Mouse (Mus musculus) midbrain, embryonic 10.5 days (tissue): Measurements from ENCODE around the gene Ntn1. TPM values are rescaled to one million over a fixed set of nuclear protein-coding genes. Genes with fewer than 3 reads are reported as not detected.

ENCODE experiments used
- DNase-seq: peaks from one replicate; pipeline ENCODE4 v3.0.0-alpha.2; 2017; ENCODE audit warnings: low spot score
- H3K27ac ChIP-seq: fragments of 300-500 bp; sonication (generic); replicated peaks from 2 replicates; pipeline ENCODE4 v1.5.1; 2016; ENCODE audit warnings: mild to moderate bottlenecking
- H3K27me3 ChIP-seq: fragments of 300-500 bp; sonication (generic); 2 replicates; pipeline ENCODE4 v1.6.1; 2016; ENCODE audit warnings: low read depth, mild to moderate bottlenecking; ENCODE audit not compliant: poor library complexity, severe bottlenecking
- H3K36me3 ChIP-seq: fragments of 300-500 bp; sonication (generic); 2 replicates; pipeline ENCODE4 v1.6.1; 2016; ENCODE audit warnings: mild to moderate bottlenecking, moderate library complexity
- H3K4me1 ChIP-seq: fragments of 300-500 bp; sonication (generic); 2 replicates; pipeline ENCODE4 v1.6.1; 2016
- H3K4me3 ChIP-seq: fragments of 300-500 bp; sonication (generic); 2 replicates; pipeline ENCODE4 v1.5.1; 2016; ENCODE audit warnings: mild to moderate bottlenecking, moderate library complexity
- H3K9me3 ChIP-seq: fragments of 300-500 bp; sonication (generic); replicated peaks from 2 replicates; pipeline ENCODE4 v1.6.1; 2016; ENCODE audit warnings: mild to moderate bottlenecking
- WGBS: fragments of 180-500 bp; shearing (Covaris S2); methylation state at CpG from one replicate; pipeline ENCODE4 v1.1.7; 2016; 5-methylcytosine and 5-hydroxymethylcytosine counted together
- polyA plus RNA-seq: library from polyadenylated mRNA; unstranded; fragments of >200 nt; fragmentation: Nextera tagmentation; extraction: Ambion mirVana; gene quantifications from 2 replicates; pipeline ENCODE4 v1.2.1, GENCODE M21; 2016

Gene Ntn1
- polyA plus RNA-seq, 1 experiment from 2014 or later = 25.6 TPM

- Histone ChIP-seq H3K4me3 (peak overlapping the region; percentile 92), H3K36me3 (peaks cover 13% of the 10 kb centered on the region), H3K27me3 (peaks cover 100% of the 10 kb centered on the region), H3K9me3 (no peaks in the 10 kb centered on the region), H3K4me1 (peaks cover 99% of the 10 kb centered on the region), H3K27ac (peak overlapping the region; percentile 96)
- WGBS = under 1% methylated on average over 89 of the region's 90 CpGs
- DNase-seq = peak; percentile 85
Observed at GRCm38 (mm10) chr11:68386589-68387440, 13.8 kb downstream of the Ntn1 start.

GRCm38 (mm10) chr11:68385921-68386588 is 14.6 kb downstream of the Ntn1 start:
- peaks cover 100% of the 10 kb centered on the region for H3K4me1 ChIP-seq
- under 1% methylated on average over 67 of the region's 68 CpGs for WGBS

GRCm38 (mm10) chr11:68385021-68385821 is 15.4 kb downstream of the Ntn1 start:
- Histone ChIP-seq H3K27ac (peak overlapping the region; percentile 96), H3K4me3 (peak overlapping the region; percentile 92), H3K27me3 (peaks cover 100% of the 10 kb centered on the region), H3K4me1 (peaks cover 100% of the 10 kb centered on the region), H3K36me3 (peaks cover 28% of the 10 kb centered on the region), H3K9me3 (no peaks in the 10 kb centered on the region)
- peak; percentile 68 for DNase-seq
- WGBS = under 1% methylated on average over 94 of the region's 94 CpGs

More at GRCm38 (mm10) chr11:68385921-68386588, 14.6 kb downstream of the Ntn1 start:
- H3K4me3 ChIP-seq = peak overlapping the region; percentile 92
- no peaks in the 10 kb centered on the region for H3K9me3 ChIP-seq
- peaks cover 100% of the 10 kb centered on the region for H3K27me3 ChIP-seq
- no peak for DNase-seq
- H3K36me3 ChIP-seq = peaks cover 20% of the 10 kb centered on the region
- H3K27ac ChIP-seq = peak overlapping the region; percentile 96

GRCm38 (mm10) chr11:68384592-68385020 is 16.0 kb downstream of the Ntn1 start:
- peak; percentile 64 for DNase-seq
- Histone ChIP-seq H3K27ac (peak overlapping the region; percentile 96), H3K27me3 (peaks cover 100% of the 10 kb centered on the region), H3K9me3 (no peaks in the 10 kb centered on the region), H3K4me1 (peaks cover 100% of the 10 kb centered on the region), H3K4me3 (peak overlapping the region; percentile 92), H3K36me3 (peaks cover 29% of the 10 kb centered on the region)
- 0% methylated on average over 27 of the region's 27 CpGs for WGBS

GRCm38 (mm10) chr11:68384131-68384530 is 16.5 kb downstream of the Ntn1 start:
- no peak for DNase-seq
- 1% methylated on average over 12 of the region's 12 CpGs for WGBS
- peak overlapping the region; percentile 92 for H3K4me3 ChIP-seq
- H3K27me3 ChIP-seq = peaks cover 99% of the 10 kb centered on the region
- no peaks in the 10 kb centered on the region for H3K9me3 ChIP-seq
- peaks cover 29% of the 10 kb centered on the region for H3K36me3 ChIP-seq
- H3K4me1 ChIP-seq = peaks cover 100% of the 10 kb centered on the region
- peak overlapping the region; percentile 96 for H3K27ac ChIP-seq

- Histone ChIP-seq H3K27me3 (peaks cover 93% of the 10 kb centered on the region), H3K9me3 (no peaks in the 10 kb centered on the region), H3K27ac (peak overlapping the region; percentile 96), H3K4me1 (peaks cover 100% of the 10 kb centered on the region), H3K36me3 (peaks cover 29% of the 10 kb centered on the region), H3K4me3 (peak overlapping the region; percentile 92)
- WGBS = 1% methylated on average over 10 of the region's 10 CpGs
- peak; percentile 57 for DNase-seq
Observed at GRCm38 (mm10) chr11:68383519-68383918, 17.1 kb downstream of the Ntn1 start.

GRCm38 (mm10) chr11:68381833-68382232 is 18.8 kb downstream of the Ntn1 start:
- WGBS = 77% methylated on average over 1 of the region's 1 CpGs
- DNase-seq = no peak
- H3K4me1 ChIP-seq = peaks cover 98% of the 10 kb centered on the region
- H3K27me3 ChIP-seq = peaks cover 92% of the 10 kb centered on the region
- H3K36me3 ChIP-seq = peaks cover 37% of the 10 kb centered on the region
- H3K4me3 ChIP-seq = peak overlapping the region; percentile 92
- no peaks in the 10 kb centered on the region for H3K9me3 ChIP-seq
- H3K27ac ChIP-seq = peak overlapping the region; percentile 33; the same call in 1 of the 2 replicates

- 69% methylated on average over 9 of the region's 9 CpGs for WGBS
- Histone ChIP-seq H3K36me3 (peaks cover 43% of the 10 kb centered on the region), H3K27me3 (peaks cover 92% of the 10 kb centered on the region), H3K9me3 (no peaks in the 10 kb centered on the region), H3K4me3 (peak overlapping the region; percentile 92), H3K27ac (no peak overlapping the region), H3K4me1 (peaks cover 93% of the 10 kb centered on the region)
- no peak for DNase-seq
Observed at GRCm38 (mm10) chr11:68381318-68381717, 19.3 kb downstream of the Ntn1 start.

GRCm38 (mm10) chr11:68378946-68379764 is 21.5 kb downstream of the Ntn1 start:
- peak; percentile 37 for DNase-seq
- Histone ChIP-seq H3K27me3 (peaks cover 92% of the 10 kb centered on the region), H3K4me1 (peaks cover 73% of the 10 kb centered on the region), H3K9me3 (no peaks in the 10 kb centered on the region), H3K27ac (peak overlapping the region; percentile 76), H3K36me3 (peaks cover 44% of the 10 kb centered on the region), H3K4me3 (peak overlapping the region; percentile 40)
- 6% methylated on average over 16 of the region's 16 CpGs for WGBS

- H3K27me3 ChIP-seq = peaks cover 92% of the 10 kb centered on the region
- H3K27ac ChIP-seq = peak overlapping the region; percentile 66
- no peaks in the 10 kb centered on the region for H3K9me3 ChIP-seq
- H3K4me1 ChIP-seq = peaks cover 73% of the 10 kb centered on the region
- DNase-seq = peak; percentile 46
- WGBS = 3% methylated on average over 5 of the region's 5 CpGs
- H3K36me3 ChIP-seq = peaks cover 51% of the 10 kb centered on the region
- peak overlapping the region; percentile 40 for H3K4me3 ChIP-seq
Observed at GRCm38 (mm10) chr11:68378419-68378818, 22.2 kb downstream of the Ntn1 start.

GRCm38 (mm10) chr11:68373105-68373504 is 27.5 kb downstream of the Ntn1 start:
- no peaks in the 10 kb centered on the region for H3K9me3 ChIP-seq
- no peak for DNase-seq
- peaks cover 74% of the 10 kb centered on the region for H3K27me3 ChIP-seq
- WGBS = 61% methylated on average over 10 of the region's 10 CpGs
- peaks cover 73% of the 10 kb centered on the region for H3K36me3 ChIP-seq
- H3K4me1 ChIP-seq = peaks cover 45% of the 10 kb centered on the region
- H3K4me3 ChIP-seq = no peak overlapping the region
- H3K27ac ChIP-seq = no peak overlapping the region
